In genomic region chr5:74279673-74280072, GRCm38 (mm10) we compare ENCODE assay signal across 14 mouse cellular contexts.
"Had no signal": no experiment of that assay in that cellular context is flagged by ENCODE, and none has a peak within 500 bp of the region (broad histone marks: within the 10 kb centered on the region; RNA-seq: fewer than 3 reads in every experiment).

No protein-coding gene starts in this region.

- ATAC-seq: intestine, embryonic 15.5 days had no signal

- H3K4me3 ChIP-seq: intestine, embryonic 15.5 days; left cerebral cortex, adult 2 months; limb, embryonic 15.5 days; liver, embryonic 13.5 days; lung, embryonic 15.5 days; midbrain, embryonic 10.5 days; myocyte; neural tube, embryonic 15.5 days had no signal

- H3K27ac ChIP-seq: intestine, embryonic 15.5 days; kidney, postnatal 0 days; left cerebral cortex, adult 2 months; limb, embryonic 15.5 days; liver, embryonic 13.5 days; lung, embryonic 15.5 days; midbrain, embryonic 10.5 days; neural tube, embryonic 15.5 days had no signal

- H3K9me3 ChIP-seq: intestine, embryonic 15.5 days; limb, embryonic 15.5 days; liver, embryonic 13.5 days; lung, embryonic 15.5 days; midbrain, embryonic 10.5 days; neural tube, embryonic 15.5 days had no signal

- H3K4me2 ChIP-seq: intestine, embryonic 15.5 days; limb, embryonic 15.5 days; liver, embryonic 13.5 days; lung, embryonic 15.5 days; neural tube, embryonic 15.5 days had no signal

- H3K27me3 ChIP-seq: intestine, embryonic 15.5 days; limb, embryonic 15.5 days; liver, embryonic 13.5 days; lung, embryonic 15.5 days had no signal

- DNase-seq: liver, embryonic 13.5 days; midbrain, embryonic 14.5 days; right cerebral cortex, adult 18-20 months; right cerebral cortex, postnatal 25 days; thymus, adult 2 months; thymus, postnatal 25 days had no signal

- H3K36me3 ChIP-seq: intestine, embryonic 15.5 days; limb, embryonic 15.5 days; liver, embryonic 13.5 days; lung, embryonic 15.5 days; midbrain, embryonic 10.5 days; neural tube, embryonic 15.5 days had no signal

- H3K9ac ChIP-seq: intestine, embryonic 15.5 days; limb, embryonic 15.5 days; liver, embryonic 13.5 days; lung, embryonic 15.5 days; neural tube, embryonic 15.5 days had no signal
